Mouse (Mus musculus): ENCODE measurements around the gene Ppp3ca.

GRCm38 (mm10) chr3:136981589-136981924 lies 311.6 kb downstream of the Ppp3ca start:
- TF ChIP-seq CTCF (IDR thresholded peaks at IDR 0.05; ENCODE audit: low read depth, low read length) (no peak), POLR2A (IDR thresholded peaks at IDR 0.05; ENCODE audit: insufficient read depth, low read length) (no peak), EP300 (IDR thresholded peaks at IDR 0.05; ENCODE audit: insufficient read depth, low read depth, low read length) (no peak)

Data from ES-Bruce4 (cell line).